Mouse (Mus musculus): ENCODE data around the gene Prcc.
A peak's percentile ranks its signal among the peaks of the same experiment; 100 is the strongest.

Prcc gene

DNA sequence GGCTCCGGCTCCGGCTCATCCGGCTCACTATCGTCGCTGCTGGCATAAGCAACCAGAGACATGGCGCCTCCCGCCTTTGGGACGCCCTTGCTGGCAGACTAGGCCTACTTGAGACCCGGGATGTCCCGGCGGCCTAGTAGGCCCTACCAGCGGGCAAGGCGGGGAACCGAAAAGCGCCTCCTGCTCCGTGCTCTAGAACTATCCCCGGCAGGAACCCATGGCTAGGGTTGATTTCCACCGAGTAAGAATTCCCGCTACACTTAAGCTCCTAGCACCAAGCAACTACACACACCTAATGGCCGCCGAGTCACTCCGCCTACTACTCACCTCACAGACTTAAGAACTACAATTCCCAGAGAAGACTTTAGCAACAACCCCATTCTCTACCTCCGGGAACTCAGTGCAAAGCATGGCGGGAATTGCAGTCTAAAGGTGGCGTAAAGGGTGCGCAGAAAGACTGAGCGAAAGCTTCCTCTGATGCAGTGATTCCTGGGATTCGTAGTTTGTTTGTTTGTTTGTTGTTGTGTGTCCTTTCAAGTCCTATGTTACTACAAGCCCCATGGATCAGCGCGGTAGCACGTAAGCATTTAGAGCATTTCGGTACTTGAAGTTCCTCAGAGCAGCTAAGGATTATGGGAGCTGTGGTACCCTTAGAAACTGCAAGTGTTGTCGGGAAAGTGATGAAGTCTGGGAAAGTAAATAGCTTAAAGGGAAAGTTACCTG lies at the start of gene Prcc:
Gene Prcc (minus strand): TSS at position 328 of the 723 bp plus-strand sequence.
- peak; percentile 97 for ATAC-seq (ENCODE audit: low TSS enrichment)

DNA sequence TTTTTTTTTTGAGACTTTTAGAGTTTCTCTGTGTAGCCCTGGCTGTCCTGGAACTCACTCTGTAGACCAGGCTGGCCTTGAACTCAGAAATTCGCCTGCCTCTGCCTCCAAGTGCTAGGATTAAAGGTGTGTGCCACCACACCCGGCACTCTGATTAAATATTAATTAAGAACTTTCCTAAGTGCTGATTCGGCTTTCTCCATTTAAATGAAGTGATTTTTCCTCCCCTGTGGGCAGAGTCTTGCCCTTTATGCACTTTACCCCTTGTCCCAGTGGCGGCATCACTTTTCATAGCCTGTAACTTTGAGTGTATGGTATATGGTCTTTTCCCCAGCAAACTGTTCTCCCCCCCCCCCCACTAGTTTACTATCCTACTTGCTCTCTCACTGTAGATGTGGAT lies 49.8 kb upstream of the Prcc start:
- no peak for ATAC-seq (ENCODE audit: low TSS enrichment)

DNA sequence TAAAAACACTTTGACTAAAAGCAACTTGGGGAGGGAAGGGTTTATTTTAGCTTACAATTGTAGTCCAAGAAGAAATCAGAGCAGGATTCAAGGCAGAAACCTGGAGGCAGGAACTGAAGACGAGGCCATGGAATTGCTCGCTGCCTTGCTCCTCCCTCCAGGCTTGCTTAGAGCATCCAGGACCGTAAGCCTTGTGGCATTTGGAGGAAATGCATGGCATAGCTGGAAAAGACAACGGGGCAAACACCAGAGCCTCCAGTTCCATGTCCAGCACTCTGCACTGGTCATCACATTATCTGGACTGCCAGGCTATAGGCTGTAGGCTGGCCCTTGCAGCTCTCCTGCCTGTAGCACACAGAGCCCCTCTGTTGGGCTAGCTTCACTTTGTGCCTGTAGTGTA lies 49.1 kb upstream of the Prcc start:
- ATAC-seq (ENCODE audit: low TSS enrichment): no peak

DNA sequence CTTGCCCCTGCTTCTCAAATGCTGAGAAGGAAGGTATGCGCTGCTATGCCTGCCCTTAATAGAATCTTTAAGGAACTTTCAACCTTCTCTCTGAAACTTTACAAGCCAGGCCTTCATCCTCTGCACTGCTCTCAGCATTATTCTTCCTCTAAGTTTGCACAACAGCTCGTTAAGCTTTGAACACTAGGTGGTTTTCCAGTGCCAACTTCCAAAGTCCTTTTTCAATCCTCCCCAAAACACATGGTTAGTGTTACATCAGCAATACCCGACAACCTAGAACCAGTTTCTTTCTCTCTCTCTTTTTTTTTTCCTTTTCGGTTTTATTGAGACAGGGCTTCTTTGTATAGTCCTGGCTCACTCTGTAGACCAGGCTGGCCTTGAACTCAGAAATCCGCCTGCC lies 48.6 kb upstream of the Prcc start:
- ATAC-seq (ENCODE audit: low TSS enrichment): no peak

DNA sequence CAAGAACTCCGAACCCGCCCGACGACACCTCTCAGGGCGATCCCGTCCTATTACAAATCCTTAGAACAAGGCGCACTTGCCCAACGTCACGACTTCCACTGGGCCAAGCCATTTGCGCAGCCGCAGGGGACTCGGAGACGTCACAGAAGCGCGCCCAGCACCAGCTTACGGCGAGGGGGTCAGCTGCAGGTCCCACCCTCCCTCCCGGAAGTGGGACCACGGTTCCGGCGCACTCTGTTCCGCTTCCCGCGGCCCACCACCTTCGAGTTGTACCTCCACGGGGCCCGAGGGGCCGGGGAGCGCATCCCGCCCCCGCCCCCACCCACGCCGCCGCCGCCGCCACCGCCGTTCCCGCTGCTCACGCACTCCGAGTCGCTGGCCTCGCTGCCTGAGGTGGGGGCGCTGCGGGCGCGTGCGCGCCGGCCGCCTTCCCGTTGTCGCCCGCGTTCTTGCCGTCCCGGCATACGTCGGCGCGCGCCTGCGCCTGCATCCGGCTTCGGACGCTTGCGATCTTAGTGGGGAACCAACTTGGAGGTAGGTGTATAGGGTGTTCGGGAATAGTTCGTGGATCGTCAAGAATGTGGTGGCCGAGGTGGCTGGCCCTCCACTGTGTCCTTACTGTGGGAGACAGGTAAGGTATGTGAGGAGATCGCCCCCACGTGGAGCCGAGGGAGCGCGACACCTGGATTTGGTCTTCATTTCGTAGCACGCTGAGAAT lies 44.8 kb upstream of the Prcc start, which contains the start of the genes Isg20l2 and Rrnad1:
Gene Isg20l2 (plus strand): TSS at position 237 of the 718 bp plus-strand sequence.
Gene Rrnad1 (minus strand): TSS at position 640 of the 718 bp plus-strand sequence.
- ATAC-seq (ENCODE audit: low TSS enrichment): peak; percentile 92

DNA sequence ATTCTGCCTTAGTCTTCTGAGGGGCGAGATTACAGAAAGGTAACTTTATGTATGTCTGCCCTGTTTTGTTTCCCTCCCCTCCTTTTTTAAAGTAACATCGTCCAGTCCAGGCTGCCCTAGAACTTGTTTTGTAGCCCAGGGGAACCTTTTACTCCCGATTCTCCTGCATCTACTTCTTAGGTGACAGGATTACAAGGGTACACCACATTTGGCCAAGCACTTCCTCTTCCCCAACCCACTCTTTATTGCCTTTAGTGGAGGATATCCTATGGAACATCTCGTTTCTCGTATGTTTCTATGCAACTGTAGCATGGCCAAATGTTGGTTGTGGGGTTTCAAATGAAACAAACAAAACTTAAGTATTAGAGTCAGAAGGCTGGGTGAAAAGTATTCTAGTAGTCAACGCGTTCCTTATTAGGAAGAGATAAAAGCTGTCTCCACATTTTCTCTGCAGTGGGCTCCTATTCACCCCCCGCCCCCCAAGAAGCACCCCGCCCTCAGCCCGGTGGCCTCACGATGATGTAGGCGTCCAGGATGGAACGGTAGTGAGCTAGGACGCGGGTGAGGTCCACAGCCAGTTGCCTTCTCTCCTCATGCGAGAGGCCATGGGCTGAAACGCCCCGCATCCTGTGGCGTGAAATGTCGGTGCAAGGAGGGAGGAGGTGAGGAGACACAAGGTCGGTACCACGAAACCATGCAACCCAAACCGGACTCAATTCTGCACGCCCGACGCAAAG lies 44.1 kb upstream of the Prcc start:
- ATAC-seq (ENCODE audit: low TSS enrichment): no peak; the same call in 1 of the 2 replicates

DNA sequence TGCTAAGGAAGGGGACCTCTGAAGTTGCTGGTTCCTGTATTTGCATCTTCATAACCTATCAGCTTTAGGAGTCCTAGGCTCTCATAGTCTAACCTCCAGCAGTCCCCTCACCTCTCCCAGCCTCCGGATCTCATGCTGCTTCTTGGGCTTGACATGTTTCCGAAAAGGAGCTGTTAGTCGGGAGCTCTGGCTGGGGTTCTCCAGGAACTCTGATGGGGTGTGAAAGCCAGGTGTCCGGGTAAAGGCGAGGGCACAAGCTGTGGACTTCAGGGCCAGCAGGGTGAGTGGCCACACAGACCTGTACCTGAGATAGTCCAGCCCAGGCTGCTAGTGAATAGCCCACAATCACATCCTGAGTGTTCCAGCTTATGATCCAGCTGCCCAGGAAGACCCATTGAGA lies 42.0 kb upstream of the Prcc start:
- ATAC-seq (ENCODE audit: low TSS enrichment): no peak

DNA sequence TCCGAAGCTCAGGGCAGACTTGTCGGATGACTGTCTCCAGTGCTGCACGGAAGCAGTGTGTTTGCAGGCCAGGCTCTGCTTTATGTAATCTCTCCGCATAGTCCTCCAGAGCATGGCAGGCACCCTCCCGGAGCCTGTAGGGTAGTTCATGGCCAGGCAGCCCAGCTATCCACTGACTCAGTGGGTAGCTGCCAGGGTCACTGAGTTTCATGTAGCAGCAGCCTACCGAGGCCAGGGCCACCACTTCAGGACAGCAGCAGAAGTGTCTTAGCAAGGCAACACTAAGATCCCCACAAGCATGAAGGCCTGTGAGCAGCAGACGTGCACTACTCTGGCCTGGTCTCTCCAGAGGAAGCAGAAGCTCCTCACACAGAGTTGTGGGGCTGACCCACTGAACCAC lies 39.6 kb upstream of the Prcc start:
- ATAC-seq (ENCODE audit: low TSS enrichment): no peak

DNA sequence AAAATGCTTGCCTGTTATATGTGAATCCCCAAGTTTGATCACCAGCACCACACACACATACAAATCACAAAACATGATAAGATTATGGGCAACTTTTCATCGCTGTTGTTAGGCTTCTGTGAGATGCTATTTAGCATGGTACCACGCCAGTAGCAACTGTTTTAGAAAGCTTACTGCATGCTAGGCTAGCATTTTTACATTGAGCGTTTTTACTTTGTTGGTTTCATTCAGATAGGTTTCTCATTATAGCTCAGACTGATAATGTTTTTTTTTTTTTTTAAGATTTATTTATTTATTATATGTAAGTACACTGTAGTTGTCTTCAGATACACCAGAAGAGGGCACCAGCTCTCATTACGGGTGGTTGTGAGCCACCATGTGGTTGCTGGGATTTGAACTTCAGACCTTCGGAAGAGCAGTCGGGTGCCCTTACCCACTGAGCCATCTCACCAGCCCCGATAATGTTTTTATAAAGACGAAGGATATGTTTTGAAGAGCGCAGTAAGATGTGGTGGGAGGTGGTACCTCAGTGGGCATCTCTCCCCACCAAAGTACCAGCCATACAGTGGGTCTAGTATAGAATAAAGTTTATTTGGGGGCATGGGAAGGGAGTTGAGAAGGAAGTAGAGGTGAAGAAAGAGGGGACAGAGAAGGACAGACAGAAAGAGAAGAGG lies 35.0 kb upstream of the Prcc start:
- no peak for ATAC-seq (ENCODE audit: low TSS enrichment)

DNA sequence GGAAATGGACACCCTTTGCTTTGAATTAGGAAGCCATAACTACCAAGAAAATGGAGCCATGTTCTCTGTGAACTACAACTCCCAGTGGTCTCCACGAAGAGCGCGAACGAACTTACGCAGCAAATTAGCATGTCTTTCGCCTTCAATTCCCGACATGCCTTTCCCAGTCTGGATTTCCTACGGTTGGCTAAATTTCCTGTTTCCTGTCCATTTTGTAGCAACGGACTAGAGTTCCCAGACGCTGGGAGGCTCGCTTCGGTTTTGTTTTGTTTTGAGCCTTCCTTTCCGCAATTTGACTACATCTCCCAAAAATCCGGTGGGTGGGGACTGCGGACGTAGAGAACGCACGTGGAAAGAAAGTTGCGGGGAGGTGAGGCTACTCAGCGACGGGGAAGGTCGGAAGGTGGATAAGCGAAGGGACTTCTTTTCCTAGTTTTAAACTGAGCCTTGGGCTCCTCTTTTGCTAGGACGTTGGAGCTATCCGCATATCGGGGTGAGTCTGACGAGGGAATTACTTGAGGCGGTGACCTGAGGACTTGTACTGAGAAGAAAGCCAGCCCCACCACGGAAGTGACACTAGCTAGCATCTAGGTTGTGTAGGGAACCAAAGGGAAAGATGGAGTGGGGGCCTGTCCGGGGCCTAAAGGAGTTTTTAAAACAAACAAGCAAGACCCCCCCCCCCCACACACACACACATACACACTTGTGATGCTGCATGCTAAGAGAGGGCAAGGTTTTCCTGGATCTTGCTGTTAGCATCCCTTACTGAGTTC lies 34.1 kb upstream of the Prcc start, which contains the start of gene Mrpl24:
Gene Mrpl24 (plus strand): TSS at position 171 of the 773 bp plus-strand sequence.
- ATAC-seq (ENCODE audit: low TSS enrichment): peak; percentile 92

DNA sequence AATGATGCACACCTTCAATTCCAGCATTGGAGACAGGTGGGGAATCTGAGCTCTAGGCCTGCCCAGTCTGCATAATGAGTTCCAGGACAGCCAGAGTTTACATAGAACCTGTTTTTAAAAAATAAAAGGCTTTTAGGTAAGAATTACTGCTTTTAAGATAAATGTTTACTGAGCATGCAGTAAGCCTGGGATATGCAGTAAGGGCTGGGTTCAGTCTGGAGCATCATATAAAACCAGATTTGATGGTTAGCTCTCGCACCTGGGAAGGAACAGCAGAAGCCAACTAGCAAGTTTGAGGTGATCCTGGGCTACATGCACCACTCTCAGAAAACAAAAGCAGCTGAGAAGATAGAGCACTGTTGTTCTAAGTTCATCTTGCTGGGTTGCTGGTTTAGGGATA lies 33.1 kb upstream of the Prcc start:
- no peak for ATAC-seq (ENCODE audit: low TSS enrichment)

DNA sequence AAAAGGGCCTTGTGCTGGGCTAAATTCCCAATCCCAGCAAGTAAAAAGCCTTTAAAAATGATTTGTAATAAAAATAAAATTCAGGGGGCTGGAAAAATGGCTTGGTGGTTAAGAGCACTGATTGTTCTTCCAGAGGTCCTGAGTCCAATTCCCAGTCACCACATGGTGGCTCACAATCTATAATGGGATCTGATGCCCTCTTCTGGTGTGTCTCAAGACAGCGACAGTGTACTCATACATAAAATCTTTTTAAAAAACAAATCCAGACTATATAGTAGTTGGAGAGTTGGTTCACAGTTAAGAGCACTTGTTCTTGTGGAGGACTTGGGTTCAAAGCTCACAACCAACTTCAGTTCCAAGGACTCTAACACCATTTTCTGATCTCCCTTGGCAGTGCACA lies 31.6 kb upstream of the Prcc start:
- no peak for ATAC-seq (ENCODE audit: low TSS enrichment)

DNA sequence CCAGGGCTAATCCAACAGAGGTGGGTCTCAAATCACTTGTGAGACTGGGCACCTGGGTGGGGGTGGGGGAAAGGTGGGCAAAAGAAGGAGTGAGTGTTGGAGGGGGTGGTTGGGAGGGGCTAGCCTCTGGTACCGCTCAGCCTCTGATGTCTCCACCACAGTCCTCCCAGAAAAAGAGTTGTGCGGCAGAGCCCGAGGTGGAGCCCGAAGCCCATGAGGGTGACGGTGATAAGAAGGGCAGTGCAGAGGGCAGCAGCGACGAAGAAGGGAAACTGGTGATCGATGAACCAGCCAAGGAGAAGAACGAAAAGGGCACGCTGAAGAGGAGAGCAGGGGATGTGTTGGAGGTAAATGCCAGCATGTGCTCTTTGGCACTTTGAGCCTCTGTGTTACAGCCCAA lies 28.5 kb upstream of the Prcc start:
- ATAC-seq (ENCODE audit: low TSS enrichment): no peak

DNA sequence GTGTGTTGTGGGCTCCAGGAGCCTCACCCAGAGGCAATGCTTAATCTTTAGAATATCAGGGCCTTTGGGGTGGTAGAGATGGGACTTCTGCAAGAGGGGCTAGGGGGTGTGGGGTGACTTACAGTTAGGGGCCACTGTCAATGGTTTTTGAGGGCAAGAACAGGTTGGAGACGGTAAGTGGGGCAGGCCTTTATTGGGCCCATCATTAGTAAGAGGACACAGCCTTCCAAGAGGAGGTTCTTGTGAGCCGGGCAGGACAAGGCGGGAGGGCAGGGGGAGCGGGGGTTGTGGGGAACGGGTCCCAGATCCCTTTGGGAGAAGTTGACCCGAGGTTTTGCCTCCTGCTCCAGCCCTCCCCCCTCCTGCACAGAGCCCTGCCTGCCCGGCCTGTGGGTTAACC lies 28.1 kb upstream of the Prcc start:
- no peak for ATAC-seq (ENCODE audit: low TSS enrichment)

DNA sequence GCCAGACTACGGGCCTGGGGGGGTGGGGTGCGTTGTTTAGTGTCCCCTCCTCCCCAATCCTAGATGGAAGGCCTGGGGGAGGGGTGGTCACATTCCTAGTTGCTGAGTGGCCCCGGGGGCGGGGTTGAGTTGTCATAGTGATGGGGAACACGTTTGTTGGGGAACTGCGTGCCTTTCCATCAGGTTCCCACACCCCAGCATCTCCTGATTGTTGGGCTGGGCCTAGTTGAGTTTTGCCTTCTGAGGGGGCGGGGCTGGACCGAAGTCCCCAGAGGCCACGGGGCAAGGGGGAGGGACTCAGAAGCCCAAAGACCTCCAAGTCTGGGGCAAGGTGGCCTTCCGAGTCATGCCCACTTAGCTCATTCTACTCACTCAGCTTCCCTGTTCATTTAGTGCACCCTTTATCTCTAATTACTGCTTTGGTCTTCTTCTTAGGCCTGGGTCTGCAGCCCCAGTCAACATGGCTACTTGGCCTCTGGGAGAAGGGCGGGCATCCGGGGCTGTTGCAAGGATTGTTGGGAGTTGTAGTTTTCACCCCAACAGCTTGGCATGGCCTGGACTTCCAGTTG lies 25.2 kb upstream of the Prcc start:
- no peak for ATAC-seq (ENCODE audit: low TSS enrichment)

DNA sequence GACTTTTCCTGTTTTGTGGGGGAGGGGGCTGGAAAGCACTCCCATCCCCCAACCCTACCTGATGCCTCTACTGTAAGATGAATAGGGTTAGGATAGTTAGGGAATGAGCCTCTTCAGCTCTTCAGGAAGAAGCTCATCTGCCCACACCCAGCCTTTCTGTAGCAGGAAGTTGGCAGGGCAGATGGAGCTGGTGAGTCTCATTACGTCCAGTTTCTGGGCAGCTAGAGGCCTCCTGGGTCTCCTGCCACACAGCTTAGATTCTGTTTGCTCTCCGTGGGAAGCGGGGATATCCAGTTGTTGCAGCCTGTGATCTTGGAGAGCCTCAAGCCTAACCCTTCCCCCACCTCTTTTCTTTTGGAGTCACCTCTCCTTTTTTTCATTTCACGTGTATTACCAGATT lies 24.5 kb upstream of the Prcc start:
- ATAC-seq (ENCODE audit: low TSS enrichment): no peak

DNA sequence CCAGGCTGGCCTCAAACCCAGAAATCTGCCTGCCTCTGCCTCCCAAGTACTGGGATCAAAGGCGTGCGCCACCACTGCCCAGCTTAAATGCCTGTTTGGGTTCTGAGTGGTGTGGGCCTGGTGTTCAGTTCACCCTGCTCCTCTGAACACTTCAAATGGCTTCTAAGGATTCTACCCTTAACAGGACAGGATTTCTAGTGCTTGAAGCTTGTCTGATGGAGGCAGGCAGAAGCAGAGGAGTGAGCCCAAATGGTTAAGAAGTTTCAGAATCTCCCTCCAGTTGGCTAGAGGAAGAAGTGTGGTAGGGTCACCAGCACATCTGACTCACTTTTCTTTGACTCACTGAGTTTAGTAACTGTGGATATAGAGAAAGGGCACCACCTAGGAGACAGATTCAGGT lies 24.0 kb upstream of the Prcc start:
- no peak for ATAC-seq (ENCODE audit: low TSS enrichment)

DNA sequence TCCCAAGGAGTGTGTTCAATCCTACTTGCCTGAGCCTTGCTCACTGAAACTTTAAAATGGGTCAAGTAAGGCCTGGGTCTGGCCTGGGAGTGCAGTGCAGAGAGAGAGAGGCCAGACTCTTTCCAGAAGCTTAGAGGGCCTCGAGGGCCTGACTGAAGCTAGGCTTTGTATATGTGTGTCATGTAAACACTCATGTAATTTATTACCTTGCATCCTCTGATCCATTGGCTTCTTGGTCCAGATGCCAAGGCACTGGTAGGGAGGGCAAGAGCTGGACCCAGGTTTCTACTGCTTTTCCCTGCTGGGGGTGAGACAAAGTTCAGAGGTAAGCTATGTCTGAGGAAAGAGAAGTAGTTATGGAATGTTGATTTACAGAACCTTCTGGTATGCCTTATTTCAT lies 22.5 kb upstream of the Prcc start:
- ATAC-seq (ENCODE audit: low TSS enrichment): no peak

DNA sequence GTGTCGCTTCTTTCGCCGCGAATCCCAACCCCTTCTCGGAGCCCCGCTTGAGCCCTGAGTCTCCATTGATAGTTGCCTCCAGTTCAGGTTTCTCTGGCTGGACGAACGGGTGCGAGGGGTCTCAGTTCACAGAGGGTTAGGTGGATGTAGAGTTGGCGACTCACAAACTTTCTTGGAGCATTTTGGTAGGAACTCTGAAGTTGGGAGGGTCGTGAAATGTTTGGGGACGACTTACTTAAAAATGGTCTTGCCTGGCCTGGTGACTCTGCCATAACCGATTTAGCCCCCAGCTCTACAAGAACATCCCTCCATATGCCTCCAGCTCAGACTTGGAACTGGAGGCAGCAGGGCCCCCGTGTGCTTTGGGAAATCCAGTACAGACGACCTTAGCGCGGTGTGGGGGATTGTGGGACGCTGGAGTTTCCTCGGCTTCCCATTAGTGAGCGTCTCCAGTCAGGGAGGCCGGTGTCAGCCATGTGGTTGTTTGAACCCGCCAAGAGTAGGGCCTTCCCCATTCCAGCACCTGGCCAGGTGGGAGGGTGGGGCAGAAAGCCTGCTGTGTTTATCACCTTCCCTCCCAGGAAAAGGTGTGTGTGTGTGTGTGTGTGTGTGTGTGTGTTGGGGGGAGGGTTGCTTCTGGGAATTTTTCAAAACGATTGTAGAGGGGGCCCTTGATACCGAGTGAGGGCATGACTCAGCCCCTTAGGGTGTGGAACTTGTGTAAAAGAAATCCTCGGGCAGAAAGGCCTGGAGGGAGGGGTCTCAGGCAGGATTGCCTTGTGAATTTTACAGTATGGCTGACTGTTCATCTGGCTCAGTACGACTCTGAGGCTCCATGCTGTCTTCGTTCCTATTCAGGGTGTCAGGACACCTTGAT lies 21.8 kb upstream of the Prcc start:
- ATAC-seq (ENCODE audit: low TSS enrichment): peak; percentile 24; the same call in 1 of the 2 replicates

DNA sequence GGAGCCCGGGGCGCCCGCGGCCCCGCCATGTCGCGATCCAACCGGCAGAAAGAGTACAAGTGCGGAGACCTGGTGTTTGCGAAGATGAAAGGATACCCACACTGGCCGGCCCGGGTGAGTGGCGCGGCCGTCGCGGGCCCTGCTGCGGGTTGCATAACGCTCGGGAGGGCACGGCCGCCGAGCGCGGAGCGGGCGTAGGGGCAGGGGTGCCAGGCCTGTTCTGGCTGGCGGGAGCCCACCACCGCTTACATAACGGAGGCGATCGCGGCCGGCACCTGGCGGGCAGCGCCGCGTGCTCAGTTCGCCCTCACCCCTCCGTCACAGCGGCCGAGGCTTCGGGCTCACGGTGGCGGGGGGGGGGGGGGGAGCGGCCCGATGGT lies 21.2 kb upstream of the Prcc start:
- ATAC-seq (ENCODE audit: low TSS enrichment): peak; percentile 36

Measured in frontal cortex, adult (tissue).